Mouse (Mus musculus) cerebral cortex, adult 2 months (tissue): Measurements from ENCODE around the gene Zfp775.

Experiments
- WGBS: fragments of 180-500 bp; shearing (Covaris S2); methylation state at CpG from one replicate; pipeline ENCODE4 v1.1.7; 2018; 5-methylcytosine and 5-hydroxymethylcytosine counted together

Zfp775 gene

DNA sequence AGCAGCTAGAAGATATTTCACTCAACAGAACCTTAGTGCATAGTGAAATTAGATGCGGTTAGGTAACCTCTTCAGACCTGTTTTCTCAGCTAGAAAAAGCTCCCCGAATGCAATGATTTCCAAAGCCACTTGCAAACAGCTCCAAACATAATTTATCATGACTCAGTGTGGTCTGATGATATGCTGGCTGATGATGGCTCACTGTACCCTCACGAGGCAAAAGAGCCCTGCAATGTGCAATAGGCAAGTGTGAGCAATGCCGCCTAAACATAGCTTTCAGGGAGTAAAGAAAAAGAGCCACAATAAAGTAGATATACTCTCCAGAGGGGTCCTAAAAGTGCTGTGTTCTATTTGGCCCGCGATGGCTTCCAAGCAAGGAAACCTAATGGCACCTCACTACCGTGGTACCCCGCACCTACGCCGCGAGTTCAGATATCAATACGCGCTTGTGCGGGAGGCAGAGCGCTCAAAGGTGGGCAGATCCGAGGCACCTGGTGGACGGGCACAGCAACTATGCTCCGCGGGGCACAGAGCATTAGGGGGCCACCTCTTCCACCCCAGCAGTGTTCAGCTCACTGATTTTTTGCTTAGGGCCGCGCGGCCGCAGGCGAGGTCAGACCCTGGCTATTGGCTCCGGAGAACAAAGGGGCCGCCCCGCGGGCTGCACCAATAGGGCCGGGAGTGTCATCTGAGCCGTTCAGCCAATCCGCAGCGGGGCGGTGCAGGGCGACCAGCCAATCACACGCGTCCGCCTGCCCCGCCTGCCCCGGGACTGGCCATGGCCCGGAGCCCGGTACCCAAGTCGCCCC lies at the start of gene Zfp775:
Gene Zfp775, plus strand, starts transcription at position 793 of the 809 bp plus-strand sequence.
- 3% methylated on average over 42 of the region's 42 CpGs for WGBS

- 72% methylated on average over 4 of the region's 4 CpGs for WGBS
These were observed 48.9 kb upstream of the Zfp775 start for GRCm38 (mm10) chr6:48552918-48553317.

DNA sequence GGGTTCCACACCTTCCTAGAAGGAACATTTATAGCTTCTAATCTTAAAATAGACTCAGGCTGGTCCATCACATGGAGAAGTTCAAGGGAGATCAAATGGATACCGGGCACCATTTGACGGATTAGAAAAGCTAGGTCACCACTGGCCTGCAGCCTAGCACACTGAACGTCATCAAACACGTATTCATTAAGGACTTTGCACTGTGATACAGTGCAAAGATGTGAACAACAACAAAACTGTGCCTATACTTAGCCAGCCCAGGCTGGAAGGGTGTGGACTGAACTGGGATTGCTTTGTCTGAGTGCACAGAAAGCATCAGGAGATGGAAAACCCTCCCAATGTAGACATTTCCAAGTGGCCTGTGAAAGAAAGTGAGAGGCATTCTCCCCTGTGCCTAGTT lies 48.0 kb upstream of the Zfp775 start:
- 52% methylated on average over 4 of the region's 4 CpGs for WGBS

DNA sequence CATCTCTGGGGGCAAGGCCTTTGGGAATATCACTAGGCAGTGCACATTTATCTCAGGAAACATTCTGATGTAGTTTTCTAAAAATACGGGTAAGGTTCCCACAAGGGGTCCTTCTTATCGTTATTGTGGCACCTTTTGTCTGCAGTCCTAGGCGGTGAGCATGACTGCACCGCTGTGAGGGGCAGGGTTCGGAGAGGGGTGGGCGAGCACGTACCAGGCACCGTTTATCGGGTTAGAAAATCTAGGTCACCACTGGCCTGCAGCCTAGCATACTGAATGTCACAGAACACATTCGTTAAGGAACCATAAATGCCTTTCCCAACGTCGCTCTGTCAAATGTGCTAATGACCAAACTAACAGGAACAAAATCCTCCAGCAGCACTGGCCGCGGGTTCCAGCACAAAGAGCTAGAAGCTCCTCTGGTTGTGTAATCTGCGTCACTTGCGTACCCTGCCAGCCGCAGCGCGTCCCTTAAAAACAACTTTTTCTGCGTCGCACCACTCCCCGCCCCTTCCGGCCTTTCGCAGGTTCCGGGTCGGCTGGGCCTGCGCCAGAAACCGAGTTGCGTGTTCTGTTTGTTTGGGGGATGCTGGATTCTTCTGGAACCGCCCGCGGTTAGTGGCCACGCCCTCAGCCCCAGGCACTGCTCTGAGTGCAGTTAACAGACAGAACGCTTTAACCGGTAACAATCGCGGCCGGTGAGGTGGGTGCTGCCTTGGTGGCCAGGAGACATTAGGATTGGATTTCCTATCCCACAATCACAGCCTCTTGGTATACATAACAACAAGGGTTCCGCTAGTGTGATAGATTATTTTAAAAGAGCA lies 47.4 kb upstream of the Zfp775 start, which contains the start of gene Lrrc61:
Gene Lrrc61, plus strand, starts transcription at position 517 of the 824 bp plus-strand sequence.
- under 1% methylated on average over 39 of the region's 39 CpGs for WGBS

DNA sequence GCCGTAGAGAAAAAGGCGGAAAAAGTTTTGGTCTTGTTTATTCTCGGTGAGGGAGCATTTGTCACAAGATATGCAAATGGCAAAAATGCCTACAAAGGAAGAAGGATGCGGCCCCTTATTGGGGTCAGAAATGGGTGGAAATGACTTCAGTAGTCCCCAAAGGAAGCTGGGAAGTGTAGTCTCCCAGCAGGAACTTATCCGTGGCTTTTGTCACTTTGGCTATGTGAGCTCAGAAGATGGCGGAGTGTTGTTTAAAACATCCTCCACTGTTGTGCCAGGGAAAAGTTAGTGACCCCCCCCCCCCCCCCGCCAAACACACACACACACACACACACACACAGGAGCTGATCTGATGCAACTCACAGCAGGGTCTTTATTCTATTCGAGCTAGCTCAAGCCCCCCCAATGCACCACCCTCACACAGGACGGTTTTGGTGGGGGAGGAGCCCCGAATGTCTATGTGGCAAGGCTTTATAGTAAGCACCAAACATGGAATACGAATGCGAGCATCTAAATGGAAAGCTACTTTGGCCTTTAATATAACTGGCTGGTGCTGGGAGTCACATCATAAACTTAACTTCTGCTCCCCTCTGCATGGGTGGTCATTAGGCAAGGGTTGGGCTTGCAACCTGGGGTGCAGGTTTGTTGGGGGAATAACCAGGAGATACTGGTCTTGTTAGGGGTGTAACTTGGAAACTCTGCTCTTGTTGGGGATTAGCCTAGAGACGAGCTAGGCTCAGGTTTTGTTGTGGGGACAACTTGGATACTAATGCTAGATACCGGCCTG lies 46.6 kb upstream of the Zfp775 start:
- WGBS: 16% methylated on average over 14 of the region's 14 CpGs

DNA sequence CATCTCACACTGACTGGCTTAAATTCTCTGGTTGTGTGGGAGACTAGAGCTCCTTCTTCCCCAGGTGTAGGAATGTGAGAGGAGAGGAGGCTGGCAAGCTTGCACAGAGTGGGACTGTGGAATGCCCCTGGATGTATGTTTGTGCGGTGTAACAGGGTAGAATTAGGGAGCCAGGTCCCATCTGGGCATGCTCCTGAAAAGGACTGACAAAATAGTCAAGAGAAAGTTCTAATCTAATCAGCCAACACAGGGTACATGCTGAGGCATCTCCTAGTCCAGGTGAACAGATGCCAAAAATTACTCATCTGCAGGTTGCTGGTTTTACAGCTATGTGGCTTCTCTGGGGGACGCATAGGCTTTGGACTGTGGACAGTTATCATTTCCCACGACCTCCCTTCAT lies 45.9 kb upstream of the Zfp775 start:
- 87% methylated on average over 3 of the region's 3 CpGs for whole genome bisulfite sequencing

DNA sequence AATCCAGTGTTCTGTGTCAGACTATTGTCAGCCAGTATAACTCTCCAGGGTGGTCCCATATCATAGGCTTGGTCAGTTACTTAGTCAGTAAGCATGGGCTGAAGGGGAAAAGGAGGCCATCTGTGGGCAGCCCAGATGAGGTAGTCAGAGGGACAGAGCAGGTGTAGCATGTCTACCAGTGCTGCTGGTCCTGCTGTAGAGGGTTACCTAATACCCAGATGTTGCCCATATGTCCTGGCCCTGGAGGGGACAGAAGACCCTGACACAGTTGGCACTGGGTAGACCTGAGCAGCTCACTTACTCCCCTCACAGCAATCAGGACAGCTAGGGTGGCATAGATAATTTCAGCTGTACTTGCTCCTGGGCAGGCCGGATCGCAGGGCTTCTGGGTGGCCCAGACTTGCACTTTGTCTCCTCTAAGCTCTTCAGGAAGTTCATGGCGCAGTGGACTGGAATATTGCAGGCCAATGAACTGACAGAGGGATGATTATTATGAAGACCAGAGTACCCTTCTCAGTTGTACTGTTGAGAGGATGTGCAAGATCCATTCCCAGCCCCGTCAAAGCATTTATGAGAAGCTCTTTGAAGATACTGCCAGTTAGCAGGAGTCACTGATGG lies 36.1 kb upstream of the Zfp775 start:
- 88% methylated on average over 4 of the region's 4 CpGs for WGBS

DNA sequence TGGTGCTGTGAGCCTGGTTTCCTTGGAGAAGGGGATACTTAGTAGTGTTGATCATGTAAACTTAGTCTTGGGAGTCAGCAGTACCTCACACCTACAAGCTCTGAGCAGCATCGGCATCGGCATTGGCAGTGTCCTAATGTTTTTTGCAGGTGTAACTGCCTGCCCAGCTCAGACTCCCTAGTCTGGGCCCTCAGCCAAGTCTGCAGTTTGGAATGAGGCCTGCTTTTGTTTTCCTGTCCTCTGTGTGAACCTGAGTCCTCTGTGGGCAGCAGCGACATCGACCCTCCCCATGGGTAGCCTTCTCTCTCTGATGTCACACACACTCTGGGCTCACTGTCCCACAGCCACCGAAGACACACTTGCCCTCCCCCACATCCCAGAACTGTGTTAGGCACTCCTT lies 35.6 kb upstream of the Zfp775 start:
- 36% methylated on average over 5 of the region's 5 CpGs for WGBS

GRCm38 (mm10) chr6:48568036-48568984 lies 33.6 kb upstream of the Zfp775 start:
- 64% methylated on average over 21 of the region's 21 CpGs for WGBS

DNA sequence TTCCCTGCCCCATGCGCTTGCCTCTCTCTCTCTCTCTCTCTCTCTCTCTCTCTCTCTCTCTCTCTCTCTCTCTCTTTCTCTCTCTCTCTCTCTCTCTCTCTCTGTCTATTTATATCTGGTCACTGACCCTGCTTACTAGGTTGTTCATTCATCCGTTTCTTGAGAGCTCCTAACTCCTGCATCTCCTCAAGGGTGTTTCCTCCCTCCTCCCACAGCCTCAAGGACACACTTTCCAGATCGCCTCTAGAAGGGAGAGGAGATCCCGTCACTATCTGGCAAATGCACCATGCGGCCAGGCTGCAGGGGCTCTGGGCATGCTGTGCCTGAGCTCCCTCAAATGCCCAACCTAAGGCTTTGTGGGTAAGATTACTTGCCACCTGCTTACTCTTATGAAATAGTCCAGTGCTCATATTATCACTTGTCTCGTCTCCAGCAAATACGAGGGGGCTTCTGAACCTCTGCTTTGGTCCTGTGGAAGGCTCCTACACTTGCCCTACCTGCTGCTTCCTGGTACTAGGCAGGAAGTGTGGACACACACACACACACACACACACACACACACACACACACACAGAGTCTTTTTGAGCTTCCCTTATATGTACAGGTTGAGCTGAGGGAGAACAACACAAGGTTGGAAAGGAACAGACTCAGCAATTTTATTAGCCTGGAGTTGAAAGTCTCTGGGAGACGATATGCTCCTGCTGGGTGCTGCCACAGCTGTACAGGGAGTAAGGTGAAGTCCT lies 32.6 kb upstream of the Zfp775 start:
- WGBS: 82% methylated on average over 8 of the region's 8 CpGs

DNA sequence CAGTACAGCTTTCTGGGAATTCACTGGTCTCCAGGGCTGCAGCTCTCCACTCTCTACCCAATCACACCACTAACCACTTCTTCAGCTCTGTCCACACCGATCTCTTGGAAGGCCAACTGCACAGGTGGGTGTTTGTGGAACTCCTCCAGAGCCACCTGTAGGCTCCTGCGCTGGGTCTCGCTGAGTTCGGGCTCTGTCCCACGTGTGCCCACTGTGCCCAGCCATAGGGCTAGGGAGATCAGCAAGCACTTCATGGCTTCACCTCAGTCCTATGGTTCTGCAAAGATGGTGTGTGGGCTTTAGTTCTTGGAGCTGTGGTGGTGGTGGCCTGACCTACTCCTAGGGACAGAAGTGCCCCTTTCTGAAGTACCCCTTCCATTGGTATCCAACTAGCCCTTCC lies 29.8 kb upstream of the Zfp775 start:
- 88% methylated on average over 5 of the region's 5 CpGs for WGBS

DNA sequence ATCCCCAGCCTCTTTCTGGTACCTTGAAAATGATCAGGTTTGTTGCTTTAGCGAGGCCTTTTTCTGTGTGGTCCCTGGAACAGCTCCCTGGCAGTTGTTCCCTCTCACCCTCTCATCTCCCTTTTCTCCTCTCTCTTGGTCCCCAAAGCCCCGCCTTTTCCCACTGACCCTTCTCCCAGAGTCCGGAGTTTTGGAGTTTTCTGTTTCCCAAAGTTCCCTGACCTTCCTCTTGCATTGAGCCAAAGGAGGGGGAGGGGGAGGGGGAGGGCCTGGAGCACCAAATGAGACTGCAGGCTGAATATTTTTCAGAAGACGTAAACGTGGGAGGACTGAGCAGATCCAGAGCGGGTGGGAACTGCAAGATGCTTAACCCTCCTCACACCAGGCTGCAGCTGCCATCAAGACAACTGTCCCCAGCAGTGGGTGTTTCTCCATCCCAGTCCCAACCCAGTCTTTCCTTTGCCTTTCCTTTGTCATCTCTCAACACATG lies 29.2 kb upstream of the Zfp775 start, which contains the start of gene Rarres2:
Gene Rarres2, minus strand, starts transcription at position 218 of the 490 bp plus-strand sequence.
- 41% methylated on average over 6 of the region's 6 CpGs for WGBS

GRCm38 (mm10) chr6:48573280-48573679 lies 28.6 kb upstream of the Zfp775 start:
- 87% methylated on average over 10 of the region's 10 CpGs for WGBS

GRCm38 (mm10) chr6:48573981-48574380 lies 27.9 kb upstream of the Zfp775 start:
- 83% methylated on average over 3 of the region's 3 CpGs for WGBS

DNA sequence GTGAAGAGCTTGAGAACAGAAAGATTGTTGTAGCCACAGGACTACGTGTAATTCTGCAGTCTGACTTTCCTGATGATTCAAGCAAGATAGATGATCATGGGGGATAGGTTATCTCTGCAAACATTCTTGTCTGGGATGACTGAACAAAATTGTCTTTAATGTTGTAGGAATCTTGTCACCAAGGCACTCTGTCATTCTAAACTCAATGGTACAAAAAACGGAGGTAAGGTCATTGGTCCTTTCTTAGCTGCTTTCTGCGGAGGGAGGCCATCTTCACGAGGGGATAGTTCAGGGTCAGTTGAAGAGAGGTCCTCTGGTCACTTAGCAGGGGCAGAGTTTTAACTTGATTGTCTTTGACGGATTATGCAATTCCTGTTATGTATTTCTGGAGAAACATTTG lies 23.1 kb upstream of the Zfp775 start:
- 71% methylated on average over 5 of the region's 5 CpGs for WGBS

GRCm38 (mm10) chr6:48579215-48579648 lies 22.6 kb upstream of the Zfp775 start:
- 28% methylated on average over 5 of the region's 5 CpGs for WGBS

DNA sequence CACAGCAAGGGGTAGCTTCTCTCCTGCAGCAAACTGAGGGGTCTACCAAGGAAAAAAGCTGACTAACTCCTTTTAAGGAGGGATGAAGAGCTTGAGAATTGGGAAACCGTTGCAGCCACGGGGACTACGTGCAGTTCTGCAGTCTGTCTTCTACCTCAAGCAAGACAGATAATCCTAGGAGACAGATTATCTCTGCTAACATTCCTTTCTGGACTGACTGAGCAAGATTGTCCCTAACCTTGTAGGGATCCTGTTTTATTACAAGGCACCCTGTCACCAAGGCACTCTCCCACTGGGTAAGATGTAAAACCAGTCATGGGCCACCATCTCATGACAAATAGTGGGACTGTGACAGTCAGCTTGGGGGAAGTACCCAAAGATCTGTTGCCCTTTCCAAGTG lies 20.6 kb upstream of the Zfp775 start:
- WGBS: 58% methylated on average over 3 of the region's 3 CpGs

DNA sequence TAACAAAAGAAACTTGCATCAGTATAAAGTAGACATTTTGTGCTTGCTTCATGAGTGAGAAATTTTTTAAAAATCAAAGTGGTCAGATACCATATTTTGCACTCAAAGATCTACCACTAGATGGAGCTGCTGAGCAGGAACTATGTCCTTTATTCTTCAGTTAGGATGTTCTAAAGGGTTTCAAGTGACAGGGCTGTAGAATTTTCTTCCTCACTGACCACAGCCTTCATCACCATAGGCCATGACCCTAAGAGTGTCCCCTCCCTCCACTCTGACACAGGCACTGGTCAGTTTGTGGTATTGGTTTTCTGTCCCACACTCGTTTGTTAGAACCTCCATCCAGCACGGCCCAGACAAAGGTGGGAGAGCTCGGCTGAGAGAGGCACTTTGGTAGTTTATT lies 19.8 kb upstream of the Zfp775 start:
- 68% methylated on average over 3 of the region's 3 CpGs for WGBS

- 38% methylated on average over 6 of the region's 6 CpGs for WGBS
These were observed 12.6 kb upstream of the Zfp775 start, which contains the start of gene Gm45021 for GRCm38 (mm10) chr6:48589194-48589750. Gm45021 (plus strand) TSS chr6:48589610.
